20 mouse cellular contexts compared by ENCODE assay signal in the genomic region with DNA sequence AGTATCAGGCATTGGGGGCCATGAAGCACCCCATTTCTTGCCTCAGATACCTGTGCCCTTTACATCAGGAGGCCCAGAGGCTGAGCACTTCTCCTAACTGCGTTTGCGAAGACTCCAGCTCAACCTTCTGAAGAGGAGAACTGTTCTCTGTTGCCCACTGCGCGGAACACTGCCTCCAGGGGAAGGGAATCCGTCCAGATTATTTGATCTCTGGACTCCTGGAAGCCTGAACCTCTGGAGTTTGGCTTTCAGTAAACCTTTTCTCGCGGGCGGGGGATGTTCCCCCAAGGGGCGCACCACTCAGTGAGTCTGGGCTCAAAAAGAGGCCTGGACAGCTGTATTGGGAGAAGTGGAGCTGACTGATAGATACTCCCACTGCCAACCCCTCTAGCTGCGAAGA. TPM values are rescaled to one million over a fixed set of nuclear protein-coding genes. Genes with fewer than 3 reads are reported as not detected.
DNase-seq lines count a peak whose midpoint lies in the region; ATAC-seq lines count a peak whose summit lies in the region.
"Had no signal": no experiment of that assay in that cellular context is flagged by ENCODE, and none has a peak within 500 bp of the region (broad histone marks: within the 10 kb centered on the region; RNA-seq: fewer than 3 reads in every experiment).

No protein-coding gene starts in this region.

- WGBS in kidney, embryonic 15.5 days, result 37% methylated on average over 10 of the region's 10 CpGs
- 27% methylated on average over 10 of the region's 10 CpGs for WGBS in kidney, embryonic 16.5 days
- 5% methylated on average over 10 of the region's 10 CpGs for WGBS in embryonic facial prominence, embryonic 10.5 days
- 8% methylated on average over 10 of the region's 10 CpGs for WGBS in hindbrain, embryonic 11.5 days
- WGBS in limb, embryonic 11.5 days, result 38% methylated on average over 10 of the region's 10 CpGs

- ATAC-seq in kidney, embryonic 15.5 days (replicated peaks; ENCODE audit: low FRiP score), result no peak
- ATAC-seq in kidney, embryonic 16.5 days (ENCODE audit: low FRiP score, low TSS enrichment), result no peak
- no peak for ATAC-seq in hindbrain, embryonic 11.5 days (ENCODE audit: low FRiP score)
- no peak for ATAC-seq in limb, embryonic 11.5 days (ENCODE audit: insufficient number of reproducible peaks, low FRiP score, low TSS enrichment, low read depth)
- no peak for ATAC-seq in erythroblast, adult 5-6 weeks (replicated peaks; ENCODE audit: low FRiP score, poor library complexity, severe bottlenecking)
- ATAC-seq: forebrain, embryonic 13.5 days; midbrain, embryonic 13.5 days had no signal

- no peaks in the 10 kb centered on the region for H3K9me3 ChIP-seq in kidney, embryonic 15.5 days (replicated peaks)
- H3K9me3 ChIP-seq in kidney, embryonic 16.5 days (ENCODE audit: low read length), result no peaks in the 10 kb centered on the region
- H3K9me3 ChIP-seq in embryonic facial prominence, embryonic 10.5 days, result no peaks in the 10 kb centered on the region
- H3K9me3 ChIP-seq in hindbrain, embryonic 11.5 days (ENCODE audit: control insufficient read depth, low read length), result no peaks in the 10 kb centered on the region
- no peaks in the 10 kb centered on the region for H3K9me3 ChIP-seq in limb, embryonic 11.5 days (ENCODE audit: control insufficient read depth, low read length)
- H3K9me3 ChIP-seq: forebrain, embryonic 13.5 days; heart, embryonic 10.5 days; midbrain, embryonic 13.5 days had no signal

- DNase-seq in embryonic facial prominence, embryonic 10.5 days (ENCODE audit: low spot score), result peak; percentile 38
- DNase-seq in hindbrain, embryonic 11.5 days (ENCODE audit: low spot score), result peak; percentile 54
- DNase-seq in limb, embryonic 11.5 days (ENCODE audit: low spot score), result peak; percentile 37
- no peak for DNase-seq in frontal cortex, adult 2 months (ENCODE audit: extremely low spot score in 1 of 2, low spot score in 1 of 2)
- DNase-seq: adrenal gland, postnatal 36 days; cerebellum, adult 8-10 months; gastrocnemius, postnatal 36 days; heart, postnatal 14 days; liver; lung, adult 2 months; thymus, postnatal 25 days had no signal

- H3K36me3 ChIP-seq in kidney, embryonic 15.5 days, result no peaks in the 10 kb centered on the region
- H3K36me3 ChIP-seq in kidney, embryonic 16.5 days (ENCODE audit: insufficient read depth, low read length), result no peaks in the 10 kb centered on the region
- no peaks in the 10 kb centered on the region for H3K36me3 ChIP-seq in embryonic facial prominence, embryonic 10.5 days (replicated peaks)
- no peaks in the 10 kb centered on the region for H3K36me3 ChIP-seq in hindbrain, embryonic 11.5 days (ENCODE audit: control insufficient read depth, insufficient read depth, low read length)
- H3K36me3 ChIP-seq in limb, embryonic 11.5 days (ENCODE audit: control insufficient read depth, insufficient read depth, low read length), result no peaks in the 10 kb centered on the region
- H3K36me3 ChIP-seq: heart, embryonic 10.5 days; midbrain, embryonic 13.5 days had no signal

- H3K4me3 ChIP-seq in kidney, embryonic 15.5 days (replicated peaks), result 0 out of 2 replicates have a peak overlapping the region, but pooled peaks have one; percentile 5
- H3K4me3 ChIP-seq in kidney, embryonic 16.5 days (ENCODE audit: low read length), result no peak overlapping the region
- H3K4me3 ChIP-seq in embryonic facial prominence, embryonic 10.5 days, result no peak overlapping the region
- no peak overlapping the region for H3K4me3 ChIP-seq in hindbrain, embryonic 11.5 days (ENCODE audit: low read depth, low read length)
- peak overlapping the region; percentile 14; the same call in 1 of the 2 replicates for H3K4me3 ChIP-seq in limb, embryonic 11.5 days (ENCODE audit: low read depth, low read length)
- H3K4me3 ChIP-seq: forebrain, embryonic 13.5 days; left cerebral cortex, adult 2 months; midbrain, embryonic 13.5 days had no signal

- no peak overlapping the region for H3K27ac ChIP-seq in kidney, embryonic 15.5 days
- H3K27ac ChIP-seq in kidney, embryonic 16.5 days (ENCODE audit: low read length), result no peak overlapping the region
- no peak overlapping the region for H3K27ac ChIP-seq in embryonic facial prominence, embryonic 10.5 days (replicated peaks)
- no peak overlapping the region for H3K27ac ChIP-seq in hindbrain, embryonic 11.5 days (ENCODE audit: low read depth, low read length)
- no peak overlapping the region for H3K27ac ChIP-seq in limb, embryonic 11.5 days (replicated peaks; ENCODE audit: low read depth, low read length)
- H3K27ac ChIP-seq: forebrain, embryonic 13.5 days; heart, embryonic 10.5 days; left cerebral cortex, adult 2 months; macrophage; midbrain, embryonic 13.5 days had no signal

- no peak overlapping the region for H3K4me2 ChIP-seq in kidney, embryonic 15.5 days
- no peak overlapping the region for H3K4me2 ChIP-seq in kidney, embryonic 16.5 days (replicated peaks; ENCODE audit: low read depth, low read length)
- peak overlapping the region; percentile 22; the same call in 1 of the 2 replicates for H3K4me2 ChIP-seq in hindbrain, embryonic 11.5 days (replicated peaks; ENCODE audit: low read depth, low read length)
- H3K4me2 ChIP-seq in limb, embryonic 11.5 days (ENCODE audit: low read depth, severe bottlenecking), result peak overlapping the region; percentile 40; the same call in 1 of the 2 replicates
- H3K4me2 ChIP-seq: forebrain, embryonic 13.5 days had no signal

- H3K27me3 ChIP-seq in kidney, embryonic 15.5 days, result peaks cover 97% of the 10 kb centered on the region
- peaks cover 89% of the 10 kb centered on the region for H3K27me3 ChIP-seq in kidney, embryonic 16.5 days (ENCODE audit: insufficient read depth, low read length)
- peaks cover 100% of the 10 kb centered on the region for H3K27me3 ChIP-seq in embryonic facial prominence, embryonic 10.5 days (replicated peaks; ENCODE audit: low read depth, poor library complexity, severe bottlenecking)
- H3K27me3 ChIP-seq in hindbrain, embryonic 11.5 days (ENCODE audit: control insufficient read depth, insufficient read depth, low read length), result peaks cover 93% of the 10 kb centered on the region
- H3K27me3 ChIP-seq in limb, embryonic 11.5 days (ENCODE audit: control insufficient read depth, insufficient read depth, low read length), result peaks cover 78% of the 10 kb centered on the region

- H3K4me1 ChIP-seq in kidney, embryonic 15.5 days, result peaks cover 34% of the 10 kb centered on the region
- H3K4me1 ChIP-seq in kidney, embryonic 16.5 days (ENCODE audit: insufficient read depth, low read length), result peaks cover 16% of the 10 kb centered on the region; the same call in 1 of the 2 replicates
- peaks cover 23% of the 10 kb centered on the region for H3K4me1 ChIP-seq in embryonic facial prominence, embryonic 10.5 days
- H3K4me1 ChIP-seq in hindbrain, embryonic 11.5 days (replicated peaks; ENCODE audit: control insufficient read depth, insufficient read depth, low read length), result no peaks in the 10 kb centered on the region
- peaks cover 27% of the 10 kb centered on the region for H3K4me1 ChIP-seq in limb, embryonic 11.5 days (ENCODE audit: control insufficient read depth, insufficient read depth, low read length)

- H3K9ac ChIP-seq in kidney, embryonic 15.5 days, result no peak overlapping the region
- H3K9ac ChIP-seq in kidney, embryonic 16.5 days (replicated peaks; ENCODE audit: low read length), result no peak overlapping the region
- no peak overlapping the region for H3K9ac ChIP-seq in hindbrain, embryonic 11.5 days (ENCODE audit: low read depth, low read length)
- peak overlapping the region; percentile 7; the same call in 1 of the 2 replicates for H3K9ac ChIP-seq in limb, embryonic 11.5 days (ENCODE audit: low read length)
- H3K9ac ChIP-seq: forebrain, embryonic 13.5 days; midbrain, embryonic 13.5 days had no signal

RNA-seq across cellular contexts. Expression of gene Evx1, which starts 3.5 kb away (rescaled TPM):
- 0.14 TPM in 1 of 2 replicates, not detected in the other for polyA plus RNA-seq in kidney, embryonic 15.5 days (2015; fragmentation: Nextera tagmentation; extraction: Ambion mirVana)
- polyA plus RNA-seq in kidney, embryonic 16.5 days (2015; fragmentation: Nextera tagmentation; extraction: Ambion mirVana), result not detected in 2 replicates
- polyA plus RNA-seq in embryonic facial prominence, embryonic 10.5 days (2016; fragmentation: Nextera tagmentation; extraction: Ambion mirVana), result 0.19 and 0.80 TPM in 2 replicates
- 5.2 and 5.9 TPM in 2 replicates for polyA plus RNA-seq in hindbrain, embryonic 11.5 days (2014; fragmentation: Nextera tagmentation; extraction: Ambion mirVana)
- polyA plus RNA-seq in limb, embryonic 11.5 days (2014; fragmentation: Nextera tagmentation; extraction: Ambion mirVana), result 3.8 and 5.1 TPM in 2 replicates
- total RNA-seq in erythroblast, adult 5-6 weeks (2015; ENCODE audit: low replicate concordance), result not detected in 2 replicates
- not detected in 2 replicates for total RNA-seq in erythroblast, adult 5-6 weeks (2017; ENCODE audit: low replicate concordance)
- not detected in 2 replicates for polyA plus RNA-seq in frontal cortex, adult 2 months (2012; rRNA removed)
- total RNA-seq: adrenal gland, postnatal 36 days; gastrocnemius, postnatal 36 days; heart, postnatal 14 days; left cerebral cortex, adult 2 months had no signal
- polyA plus RNA-seq: forebrain, embryonic 13.5 days; intestine, embryonic 14.5 days; lung, adult 2 months; macrophage had no signal

RNA-seq across cellular contexts. Expression of gene Hoxa13, which starts 49.1 kb away (rescaled TPM):
- 0.13 and 0.43 TPM in 2 replicates for polyA plus RNA-seq in kidney, embryonic 15.5 days (2015; fragmentation: Nextera tagmentation; extraction: Ambion mirVana)
- polyA plus RNA-seq in kidney, embryonic 16.5 days (2015; fragmentation: Nextera tagmentation; extraction: Ambion mirVana), result 0.15 TPM in 2 replicates
- polyA plus RNA-seq in embryonic facial prominence, embryonic 10.5 days (2016; fragmentation: Nextera tagmentation; extraction: Ambion mirVana), result not detected in 2 replicates
- not detected in 2 replicates for polyA plus RNA-seq in hindbrain, embryonic 11.5 days (2014; fragmentation: Nextera tagmentation; extraction: Ambion mirVana)
- polyA plus RNA-seq in limb, embryonic 11.5 days (2014; fragmentation: Nextera tagmentation; extraction: Ambion mirVana), result 25.1 and 29.7 TPM in 2 replicates
- total RNA-seq in erythroblast, adult 5-6 weeks (2015; ENCODE audit: low replicate concordance), result not detected in 2 replicates
- total RNA-seq in erythroblast, adult 5-6 weeks (2017; ENCODE audit: low replicate concordance), result not detected in 2 replicates
- polyA plus RNA-seq in frontal cortex, adult 2 months (2012; rRNA removed), result not detected in 2 replicates
- total RNA-seq: adrenal gland, postnatal 36 days; heart, postnatal 14 days; left cerebral cortex, adult 2 months had no signal
- polyA plus RNA-seq: forebrain, embryonic 13.5 days; heart, embryonic 10.5 days; lung, adult 2 months; macrophage; midbrain, embryonic 13.5 days had no signal

Comparison
In these comparisons a context has a peak if more than half of its experiments do, and no peak if none do; other contexts are left out.
1. H3K4me3 ChIP-seq: peak in kidney, embryonic 15.5 days (single experiment) and limb, embryonic 11.5 days (single experiment); none in kidney, embryonic 16.5 days (single experiment), embryonic facial prominence, embryonic 10.5 days (single experiment) and hindbrain, embryonic 11.5 days (single experiment).
2. H3K4me2 ChIP-seq: peak in hindbrain, embryonic 11.5 days (single experiment) and limb, embryonic 11.5 days (single experiment); none in kidney, embryonic 15.5 days (single experiment) and kidney, embryonic 16.5 days (single experiment).
3. DNase-seq: peak in embryonic facial prominence, embryonic 10.5 days (single experiment), hindbrain, embryonic 11.5 days (single experiment) and limb, embryonic 11.5 days (single experiment); none in frontal cortex, adult 2 months (0 of 2).
4. RNA of gene Hoxa13, which starts 49.1 kb away (polyA plus RNA-seq): 25.1 to 29.7 TPM in limb, embryonic 11.5 days; 0.13 to 0.43 TPM in kidney, embryonic 15.5 days, 0.15 TPM in kidney, embryonic 16.5 days, not detected in embryonic facial prominence, embryonic 10.5 days, not detected in hindbrain, embryonic 11.5 days and not detected in frontal cortex, adult 2 months; every median in the first group is over 10 times any median in the second.